Mouse (Mus musculus) embryonic facial prominence, embryonic 15.5 days (tissue): ENCODE measurements around the gene Stk39. TPM values are rescaled to one million over a fixed set of nuclear protein-coding genes. Genes with fewer than 3 reads are reported as not detected.

ENCODE experiments used
- ATAC-seq: fragments of 200-750 bp; cut with Nextera tagmentation; 2 replicates; pipeline ENCODE4 v1.8.0; 2017; ENCODE audit warnings: low read depth, moderate TSS enrichment; ENCODE audit not compliant: insufficient number of reproducible peaks, low FRiP score, low TSS enrichment
- H3K27ac ChIP-seq: fragments of 300-500 bp; sonication (generic); replicated peaks from 2 replicates; pipeline ENCODE4 v1.5.1; 2015; ENCODE audit warnings: mild to moderate bottlenecking, inconsistent platforms
- H3K27me3 ChIP-seq: fragments of 300-500 bp; sonication (generic); 2 replicates; pipeline ENCODE4 v1.6.1; 2015; ENCODE audit warnings: inconsistent platforms
- H3K36me3 ChIP-seq: fragments of 300-500 bp; sonication (generic); 2 replicates; pipeline ENCODE4 v1.6.1; 2015; ENCODE audit warnings: mild to moderate bottlenecking, inconsistent platforms
- H3K4me1 ChIP-seq: fragments of 300-500 bp; sonication (generic); 2 replicates; pipeline ENCODE4 v1.6.1; 2015; ENCODE audit warnings: inconsistent platforms
- H3K4me2 ChIP-seq: fragments of 300-500 bp; sonication (generic); replicated peaks from 2 replicates; pipeline ENCODE4 v1.6.1; 2015; ENCODE audit warnings: mild to moderate bottlenecking, inconsistent platforms
- H3K4me3 ChIP-seq: fragments of 300-500 bp; sonication (generic); replicated peaks from 2 replicates; pipeline ENCODE4 v1.5.1; 2015; ENCODE audit warnings: mild to moderate bottlenecking, inconsistent platforms
- H3K9ac ChIP-seq: fragments of 300-500 bp; sonication (generic); 2 replicates; pipeline ENCODE4 v1.6.1; 2015; ENCODE audit warnings: inconsistent platforms
- H3K9me3 ChIP-seq: fragments of 300-500 bp; sonication (generic); replicated peaks from 2 replicates; pipeline ENCODE4 v1.6.1; 2016; ENCODE audit warnings: inconsistent platforms
- WGBS: fragments of 180-500 bp; shearing (Covaris S2); methylation state at CpG from one replicate; pipeline ENCODE4 v1.1.7; 2015; 5-methylcytosine and 5-hydroxymethylcytosine counted together
- polyA plus RNA-seq: library from polyadenylated mRNA; unstranded; fragments of >200 nt; fragmentation: Nextera tagmentation; extraction: Ambion mirVana; gene quantifications from 2 replicates; pipeline ENCODE4 v1.2.1, GENCODE M21; 2015

Gene Stk39
- polyA plus RNA-seq, 1 experiment from 2014 or later, result 14.7 TPM

- Histone ChIP-seq H3K36me3 (no peaks in the 10 kb centered on the region), H3K4me2 (no peak overlapping the region), H3K27me3 (no peaks in the 10 kb centered on the region), H3K27ac (no peak overlapping the region), H3K4me3 (no peak overlapping the region), H3K9me3 (no peaks in the 10 kb centered on the region), H3K4me1 (no peaks in the 10 kb centered on the region), H3K9ac (no peak overlapping the region)
- 86% methylated on average over 2 of the region's 2 CpGs for WGBS
- no peak for ATAC-seq
Observed at GRCm38 (mm10) chr2:68160566-68160965, 311.5 kb downstream of the Stk39 start.

Other genes starting within 250 kb of the Stk39 start
- not detected in 2 replicates for gene 4933409G03Rik, start 110.1 kb upstream of the Stk39 start, polyA plus RNA-seq
- not detected in 2 replicates for gene 4932414N04Rik, start 184.2 kb upstream of the Stk39 start, polyA plus RNA-seq